Mouse (Mus musculus): ENCODE measurements around the gene Cd276.

DNA sequence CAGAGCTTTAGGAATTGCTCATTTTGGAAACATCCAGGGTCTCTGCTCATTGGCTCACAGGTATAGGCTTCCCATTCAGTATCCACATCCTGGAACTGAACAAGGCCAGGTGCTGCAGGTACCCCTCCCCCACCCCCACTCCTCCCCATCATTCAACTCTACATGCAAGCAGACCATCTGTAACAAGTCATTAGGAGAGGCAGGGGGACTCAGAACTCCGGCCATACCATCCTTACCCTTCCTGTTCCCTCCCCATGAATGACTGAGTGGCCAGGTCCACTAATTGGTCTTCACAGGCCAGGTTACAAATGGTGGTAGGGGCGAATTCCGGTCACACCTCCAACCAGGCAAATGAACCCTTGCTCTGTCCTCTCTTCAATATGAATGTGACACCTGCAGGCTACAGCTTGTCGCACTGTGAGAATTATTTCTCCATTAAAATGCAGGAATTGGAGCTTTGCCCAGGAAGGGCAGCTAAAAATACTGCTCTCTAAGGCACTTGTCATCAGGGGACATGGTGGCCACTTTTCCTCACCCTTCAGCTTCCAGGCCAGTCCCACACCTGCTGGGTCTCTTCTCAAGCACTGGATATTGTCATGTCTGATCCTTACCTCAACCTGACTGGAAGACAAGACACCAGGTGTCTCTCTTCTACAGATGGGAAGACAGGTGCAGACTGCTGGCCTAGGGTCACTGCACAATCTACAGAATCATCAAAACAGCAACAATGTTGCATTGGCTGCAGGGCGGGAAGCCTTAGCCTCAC is 34.2 kb downstream of the Cd276 start:
- TF ChIP-seq CTCF (conservative IDR thresholded peaks at IDR 0.05; ENCODE audit: insufficient read depth, insufficient read length, low read depth, low read length) (no peak), POLR2A (IDR thresholded peaks at IDR 0.05; ENCODE audit: low read depth, low read length) (no peak)

Data from kidney, adult 2 months (tissue).